Mouse (Mus musculus): ENCODE measurements around the gene Scn5a.
A peak's percentile ranks its signal among the peaks of the same experiment; 100 is the strongest.

Scn5a gene

GRCm38 (mm10) chr9:119460410-119460809 is 118.4 kb downstream of the Scn5a start:
- DNase-seq (ENCODE audit: low spot score in 2 of 2): peak; percentile 14 to 26

- DNase-seq (ENCODE audit: low spot score in 2 of 2): no peak
Measured at GRCm38 (mm10) chr9:119457122-119457521, 121.7 kb downstream of the Scn5a start.

GRCm38 (mm10) chr9:119455967-119456366 is 122.8 kb downstream of the Scn5a start:
- DNase-seq (ENCODE audit: low spot score in 2 of 2): no peak

- DNase-seq (ENCODE audit: low spot score in 2 of 2): no peak
Measured at GRCm38 (mm10) chr9:119445737-119446136, 133.1 kb downstream of the Scn5a start.

- DNase-seq (ENCODE audit: low spot score in 2 of 2): peak; percentile 93 to 96
Measured at GRCm38 (mm10) chr9:119444738-119445429, 133.9 kb downstream of the Scn5a start, which contains the start of gene Exog. Gene Exog, plus strand, starts transcription at chr9:119444943.

GRCm38 (mm10) chr9:119438498-119439000 is 140.3 kb downstream of the Scn5a start:
- no peak for DNase-seq (ENCODE audit: low spot score in 2 of 2)

DNA sequence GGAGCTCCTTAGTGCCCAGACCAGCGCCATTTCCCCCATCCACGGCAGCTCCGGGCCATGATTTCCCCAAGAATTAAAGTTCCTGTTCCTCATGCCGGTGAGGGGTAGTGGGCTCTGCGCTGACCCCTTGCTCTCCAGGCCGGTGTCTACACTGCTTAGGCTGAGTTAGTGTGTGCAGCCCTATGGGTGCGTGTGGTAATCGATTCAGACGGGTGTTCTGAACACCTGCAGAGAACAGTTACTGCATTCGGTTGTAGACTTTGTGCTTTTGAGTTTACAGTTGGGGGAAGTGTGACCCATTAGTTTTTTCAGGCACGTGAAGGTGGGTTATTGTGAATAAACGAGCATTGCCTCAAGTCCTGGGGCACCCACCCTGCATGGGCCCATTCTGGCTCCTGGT is 140.8 kb downstream of the Scn5a start:
- no peak for DNase-seq (ENCODE audit: low spot score in 2 of 2)

DNA sequence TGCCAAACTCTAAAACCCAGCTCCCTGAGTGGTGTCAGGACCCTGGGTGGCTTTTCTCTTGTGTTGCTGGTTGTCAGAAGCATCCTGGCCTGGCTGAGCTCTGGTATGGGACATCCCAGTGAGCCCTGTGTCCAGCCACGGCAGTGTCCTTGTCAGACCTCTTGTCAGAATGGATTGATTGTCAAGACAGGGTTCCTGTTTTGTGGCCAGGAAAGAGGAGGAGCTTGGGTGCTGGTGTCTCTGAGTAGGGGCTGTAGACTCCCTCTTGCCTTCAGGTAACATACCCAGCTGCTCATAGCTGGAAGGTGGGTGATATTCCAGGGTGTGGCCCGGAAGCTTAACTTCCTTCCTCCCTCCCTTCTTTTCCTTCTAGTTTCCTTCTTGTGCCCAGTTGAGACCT is 143.0 kb downstream of the Scn5a start:
- DNase-seq (ENCODE audit: low spot score in 2 of 2): no peak

All from natural killer cell, adult 2 months (primary cell).